Mouse (Mus musculus): ENCODE measurements around the gene Pemt.

The Pemt gene

DNA sequence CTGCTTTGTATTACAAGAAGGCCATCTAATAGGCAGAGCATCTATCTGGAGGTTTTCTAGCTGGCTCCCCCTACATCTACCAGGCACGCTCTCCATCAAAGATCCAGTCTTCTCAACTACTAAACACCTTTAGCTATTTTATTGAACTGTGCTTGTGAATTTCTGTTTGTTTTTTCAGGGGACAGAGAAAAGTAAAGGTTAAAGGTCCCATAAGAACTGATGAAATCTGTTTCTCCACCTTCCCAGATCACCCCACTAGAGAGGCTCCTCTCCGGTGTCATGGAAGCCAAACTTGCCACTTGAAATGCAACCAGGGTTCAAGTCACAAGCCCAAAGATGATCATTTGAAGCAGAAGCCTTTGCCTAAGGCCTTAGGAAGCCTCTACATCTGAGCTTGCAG is 2.6 kb upstream of the Pemt start:
- no peak for DNase-seq

GRCm38 (mm10) chr11:60045676-60046057 is 622 bp downstream of the Pemt start:
- DNase-seq: no peak

- DNase-seq: no peak
Observed at GRCm38 (mm10) chr11:60044777-60045176, 1.5 kb downstream of the Pemt start.

- no peak for DNase-seq
Observed at GRCm38 (mm10) chr11:60042277-60042676, 4.0 kb downstream of the Pemt start.

GRCm38 (mm10) chr11:60036537-60037220 is 9.6 kb downstream of the Pemt start:
- no peak for DNase-seq

GRCm38 (mm10) chr11:60034911-60035400 is 11.3 kb downstream of the Pemt start:
- DNase-seq: no peak

DNA sequence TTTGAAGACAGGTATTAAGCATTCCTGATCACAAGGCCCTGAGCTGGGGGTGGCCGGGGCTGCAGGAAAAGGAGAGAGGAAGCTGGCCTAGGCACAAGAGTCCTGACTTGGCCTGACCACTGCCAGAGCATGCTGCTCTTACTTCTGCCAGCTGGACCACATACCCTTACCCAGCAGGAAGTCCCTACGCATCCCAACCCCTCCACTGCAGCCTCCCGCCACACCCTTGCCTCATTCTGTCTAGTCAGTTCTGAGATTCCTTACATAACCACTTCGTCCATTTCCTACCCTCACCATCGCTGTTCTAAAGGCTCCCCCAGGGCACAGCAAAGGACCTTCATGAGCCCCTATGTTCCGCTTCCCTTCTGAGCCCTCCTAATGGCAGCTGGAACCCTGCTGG is 12.0 kb downstream of the Pemt start:
- no peak for DNase-seq

GRCm38 (mm10) chr11:60032586-60033430 is 13.5 kb downstream of the Pemt start:
- DNase-seq: no peak

GRCm38 (mm10) chr11:60030747-60031331 is 15.4 kb downstream of the Pemt start:
- no peak for DNase-seq

DNA sequence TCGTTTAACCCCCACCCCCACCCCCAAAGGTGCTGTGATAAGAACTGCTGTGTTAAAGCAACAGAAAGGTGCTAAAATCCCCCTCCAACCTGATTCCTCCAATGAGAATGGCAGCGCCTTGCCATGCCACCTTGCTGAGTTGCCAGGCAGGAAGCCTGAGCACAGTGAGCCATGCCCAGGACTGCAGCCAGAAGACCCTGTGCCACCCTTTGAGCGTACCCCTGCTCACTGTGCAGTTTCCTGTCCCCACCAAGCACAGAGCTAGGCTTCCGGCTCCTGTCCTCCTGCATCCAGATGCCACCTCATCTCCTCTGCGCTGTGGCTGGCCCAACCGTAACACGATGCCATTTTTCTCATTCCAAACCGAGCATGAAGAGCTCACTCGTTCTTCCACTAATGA is 16.3 kb downstream of the Pemt start:
- no peak for DNase-seq

GRCm38 (mm10) chr11:60027913-60028875 is 18.1 kb downstream of the Pemt start:
- DNase-seq: no peak

DNA sequence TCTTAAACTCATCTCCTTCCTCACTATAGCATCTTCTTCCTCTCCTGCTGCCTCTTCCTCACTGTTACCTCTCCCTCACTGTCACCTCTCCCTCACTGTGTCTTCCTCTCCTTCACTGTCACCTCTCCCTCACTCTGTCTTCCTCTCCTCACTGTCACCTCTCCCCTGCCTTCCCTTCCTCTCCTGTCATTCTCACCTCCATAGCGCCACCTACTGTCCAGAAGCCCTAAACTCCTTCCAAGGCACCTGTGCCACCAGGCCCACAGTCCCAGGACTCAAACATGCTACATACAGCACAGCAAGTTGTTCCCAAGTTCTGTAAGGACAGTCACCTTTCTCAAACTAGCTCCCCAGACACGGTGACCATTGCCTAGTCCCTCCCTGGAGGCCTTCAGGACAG is 19.0 kb downstream of the Pemt start:
- DNase-seq: peak; percentile 80 to 92

DNA sequence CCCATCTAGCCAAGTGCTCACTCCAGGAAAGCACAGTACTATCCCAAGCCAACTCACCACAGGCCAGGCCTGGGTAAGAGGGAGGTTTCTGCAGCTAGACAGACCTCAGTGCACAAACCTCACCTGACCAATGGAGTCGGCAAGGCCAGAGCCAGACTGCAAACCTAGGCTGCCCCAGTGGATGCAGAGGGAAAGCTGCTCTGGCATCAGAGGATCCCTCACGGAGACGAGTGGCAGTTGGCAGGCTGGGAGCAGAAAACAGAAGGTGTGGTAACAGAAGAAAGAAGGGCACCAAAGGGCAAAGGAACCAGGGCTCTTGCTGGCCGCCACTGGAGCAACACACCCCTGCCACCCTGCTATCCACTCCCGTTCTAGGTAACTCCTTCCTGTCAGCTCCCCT is 20.1 kb downstream of the Pemt start:
- no peak for DNase-seq

DNA sequence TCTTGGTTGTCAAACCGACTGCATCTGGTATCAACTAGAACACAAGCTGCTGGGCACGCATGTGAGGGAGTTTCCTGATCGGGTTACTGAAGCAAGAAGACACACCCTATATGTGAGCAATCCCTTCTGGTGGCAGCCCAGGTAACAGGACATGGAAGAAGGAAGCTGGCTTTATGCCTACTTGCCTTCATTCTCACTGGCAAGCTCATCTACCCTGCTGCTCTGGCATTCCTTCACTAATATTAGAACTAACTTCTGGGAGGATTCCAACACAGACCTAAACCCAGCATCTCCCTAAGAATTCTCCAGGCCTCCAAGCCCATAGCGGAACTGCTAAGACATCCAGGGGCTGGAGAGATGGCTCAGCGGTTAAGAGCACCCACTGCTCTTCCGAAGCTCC is 25.1 kb downstream of the Pemt start:
- DNase-seq: no peak

- peak; percentile 19 to 46 for DNase-seq
Observed at GRCm38 (mm10) chr11:60016726-60017125, 29.6 kb downstream of the Pemt start.

- DNase-seq: no peak
Observed at GRCm38 (mm10) chr11:60011516-60011915, 34.8 kb downstream of the Pemt start.

DNA sequence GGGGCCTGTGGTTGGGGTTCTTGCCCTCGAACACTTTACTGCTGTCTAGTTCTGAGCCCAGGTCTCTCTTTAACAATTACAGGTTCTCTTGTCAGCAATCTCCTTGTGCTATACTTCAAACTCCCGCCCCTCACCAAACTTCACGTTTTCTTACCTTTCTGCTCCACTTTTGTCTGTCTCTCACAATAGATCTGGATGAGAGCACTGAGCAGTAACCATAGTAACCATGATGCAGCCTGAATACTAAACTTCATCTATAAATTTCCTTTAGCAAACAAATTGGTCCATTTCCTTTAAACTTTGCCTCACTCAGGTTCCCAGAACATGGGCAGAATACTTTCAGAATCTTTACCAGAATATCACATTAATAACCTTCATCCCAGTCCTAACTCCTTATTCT is 36.8 kb downstream of the Pemt start:
- no peak for DNase-seq

DNA sequence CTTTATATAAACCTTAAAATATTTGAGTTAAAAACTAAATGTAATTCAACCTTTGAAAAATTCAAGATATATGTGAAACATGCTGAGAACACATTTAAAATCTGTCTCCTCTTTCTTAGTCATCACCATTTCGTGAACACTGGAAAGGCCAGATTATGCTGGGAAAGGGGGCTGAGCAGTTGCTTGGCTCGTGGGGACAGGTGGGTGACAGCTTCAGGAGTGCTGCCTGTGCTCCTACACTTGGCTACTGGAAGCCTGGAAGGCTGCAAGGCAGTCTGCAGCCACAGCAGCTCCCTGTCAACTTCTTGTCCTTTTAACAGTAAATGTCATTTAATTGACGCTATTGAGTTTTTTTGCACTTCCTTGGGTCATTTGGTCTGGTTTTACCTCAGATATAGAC is 40.4 kb downstream of the Pemt start:
- no peak for DNase-seq

DNA sequence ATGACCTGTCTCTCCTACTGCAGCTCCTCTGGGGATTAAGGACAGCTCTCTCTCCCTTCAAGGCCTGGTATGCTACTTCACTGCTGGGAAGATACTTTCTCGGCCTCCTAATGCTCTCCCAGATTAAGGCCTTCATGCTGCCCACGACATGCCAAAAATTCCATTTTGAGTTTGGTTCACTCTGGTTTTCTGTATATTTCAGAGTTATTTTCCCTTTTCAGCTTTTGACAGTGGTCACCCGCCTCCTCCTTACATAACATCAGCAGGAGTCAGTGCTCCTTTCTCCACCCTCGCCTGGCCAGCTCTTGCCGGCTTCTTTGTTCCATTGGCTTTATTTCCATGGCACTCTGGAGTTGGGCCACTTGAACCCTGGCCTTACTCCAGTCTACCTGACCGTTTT is 41.6 kb downstream of the Pemt start:
- DNase-seq: no peak

DNA sequence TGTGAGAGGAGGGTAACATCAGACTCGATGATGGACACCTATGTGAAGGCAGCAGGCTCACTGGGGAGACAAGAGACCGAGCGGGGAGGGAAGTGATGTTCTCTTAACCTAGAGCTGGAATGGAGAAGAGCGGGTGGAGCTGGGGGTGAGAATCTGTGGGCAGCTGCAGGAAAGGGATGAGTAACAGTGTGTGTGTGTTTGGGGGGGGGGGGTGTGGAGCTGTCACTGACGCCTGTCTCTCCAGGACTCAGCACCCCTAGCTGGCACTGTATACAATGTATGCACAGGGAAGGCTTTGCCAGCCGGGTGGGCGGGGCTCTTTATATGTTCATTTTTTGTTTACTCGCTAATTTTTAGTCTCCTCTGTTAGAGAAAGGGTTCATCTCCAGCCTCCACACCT is 42.5 kb downstream of the Pemt start:
- no peak for DNase-seq

GRCm38 (mm10) chr11:60001231-60001980 is 44.9 kb downstream of the Pemt start:
- DNase-seq: no peak

- DNase-seq: no peak
Observed at GRCm38 (mm10) chr11:59994318-59994717, 52.0 kb downstream of the Pemt start.
